Mouse (Mus musculus) lung, adult 2 months (tissue): ENCODE measurements around the gene Lin28b.

Experiments used
- CTCF ChIP-seq: fragments of 200-500 bp; IDR thresholded peaks from 2 replicates; pipeline ENCODE4 v1.5.1; 2011; ENCODE audit warnings: mild to moderate bottlenecking, low read length, control low read depth; ENCODE audit not compliant: insufficient read depth
- POLR2A ChIP-seq: fragments of 200-500 bp; IDR thresholded peaks from 2 replicates; pipeline ENCODE4 v1.6.1; 2011; ENCODE audit warnings: low read depth, mild to moderate bottlenecking, control low read depth, low read length, borderline replicate concordance; ENCODE audit errors: extremely low read depth

- TF ChIP-seq CTCF (no peak), POLR2A (no peak)
Observed at GRCm38 (mm10) chr10:45472431-45473142, 13.6 kb downstream of the Lin28b start.
